Mouse (Mus musculus) common myeloid progenitor, adult 5-6 weeks (primary cell): ENCODE data around the gene Spcs2. TPM values are rescaled to one million over a fixed set of nuclear protein-coding genes. Genes with fewer than 3 reads are reported as not detected.

Experiments used
- ATAC-seq: replicated peaks from 2 replicates; pipeline ENCODE4 v1.8.0; 2016; ENCODE audit warnings: low read depth, mild to moderate bottlenecking, moderate TSS enrichment, inconsistent platforms; ENCODE audit not compliant: poor library complexity, severe bottlenecking
- total RNA-seq: library from RNA; stranded (forward); fragments of 200-1000, 187-1606 nt; gene quantifications from 2 replicates; pipeline ENCODE4 v1.2.3, GENCODE M21; 2017

The Spcs2 gene
- total RNA-seq = 169 and 183 TPM in 2 replicates

- no peak for ATAC-seq
These were observed at the start of gene Spcs2 for GRCm38 (mm10) chr7:99863362-99863761. Spcs2 (minus strand) TSS chr7:99863462.

GRCm38 (mm10) chr7:99911038-99911437 is 47.8 kb upstream of the Spcs2 start:
- no peak for ATAC-seq

- ATAC-seq = no peak; the same call in 1 of the 2 replicates
These were observed 44.2 kb upstream of the Spcs2 start for GRCm38 (mm10) chr7:99907463-99907862.

GRCm38 (mm10) chr7:99906346-99906745 is 43.1 kb upstream of the Spcs2 start:
- no peak for ATAC-seq

- no peak for ATAC-seq
These were observed 41.3 kb upstream of the Spcs2 start for GRCm38 (mm10) chr7:99904421-99905005.

- no peak for ATAC-seq
These were observed 39.8 kb upstream of the Spcs2 start for GRCm38 (mm10) chr7:99902918-99903665.

GRCm38 (mm10) chr7:99902208-99902607 is 38.9 kb upstream of the Spcs2 start:
- no peak for ATAC-seq

- no peak for ATAC-seq
These were observed 33.6 kb upstream of the Spcs2 start for GRCm38 (mm10) chr7:99896905-99897304.

- no peak for ATAC-seq
These were observed 31.2 kb upstream of the Spcs2 start for GRCm38 (mm10) chr7:99894478-99894877.

GRCm38 (mm10) chr7:99893967-99894366 is 30.7 kb upstream of the Spcs2 start:
- ATAC-seq = no peak

- no peak for ATAC-seq
These were observed 29.1 kb upstream of the Spcs2 start for GRCm38 (mm10) chr7:99892351-99892750.

GRCm38 (mm10) chr7:99891471-99891870 is 28.2 kb upstream of the Spcs2 start:
- no peak for ATAC-seq

- no peak for ATAC-seq
These were observed 27.0 kb upstream of the Spcs2 start for GRCm38 (mm10) chr7:99890168-99890755.

- ATAC-seq = peak; percentile 71
These were observed 26.1 kb upstream of the Spcs2 start for GRCm38 (mm10) chr7:99889175-99889880.

GRCm38 (mm10) chr7:99887743-99888142 is 24.5 kb upstream of the Spcs2 start:
- ATAC-seq = peak; percentile 44

GRCm38 (mm10) chr7:99887230-99887735 is 24.0 kb upstream of the Spcs2 start:
- peak; percentile 51 for ATAC-seq

- ATAC-seq = no peak
These were observed 15.0 kb upstream of the Spcs2 start for GRCm38 (mm10) chr7:99878254-99878653.

GRCm38 (mm10) chr7:99876345-99876744 is 13.1 kb upstream of the Spcs2 start:
- ATAC-seq = peak; percentile 93

- ATAC-seq = no peak
These were observed 12.6 kb upstream of the Spcs2 start for GRCm38 (mm10) chr7:99875891-99876290.

GRCm38 (mm10) chr7:99873965-99874364 is 10.7 kb upstream of the Spcs2 start:
- no peak for ATAC-seq

GRCm38 (mm10) chr7:99869296-99869695 is 6.0 kb upstream of the Spcs2 start:
- ATAC-seq = no peak
